Mouse (Mus musculus) cerebellum, postnatal 14 days (tissue): ENCODE measurements around the gene Katnal1.
A peak's percentile ranks its signal among the peaks of the same experiment; 100 is the strongest.

Source experiments
- DNase-seq, 2 experiments: peaks; one replicate each; pipeline ENCODE4 v3.0.0; 2021; ENCODE audit warnings: mixed read lengths in 2 of 2

Gene Katnal1

DNA sequence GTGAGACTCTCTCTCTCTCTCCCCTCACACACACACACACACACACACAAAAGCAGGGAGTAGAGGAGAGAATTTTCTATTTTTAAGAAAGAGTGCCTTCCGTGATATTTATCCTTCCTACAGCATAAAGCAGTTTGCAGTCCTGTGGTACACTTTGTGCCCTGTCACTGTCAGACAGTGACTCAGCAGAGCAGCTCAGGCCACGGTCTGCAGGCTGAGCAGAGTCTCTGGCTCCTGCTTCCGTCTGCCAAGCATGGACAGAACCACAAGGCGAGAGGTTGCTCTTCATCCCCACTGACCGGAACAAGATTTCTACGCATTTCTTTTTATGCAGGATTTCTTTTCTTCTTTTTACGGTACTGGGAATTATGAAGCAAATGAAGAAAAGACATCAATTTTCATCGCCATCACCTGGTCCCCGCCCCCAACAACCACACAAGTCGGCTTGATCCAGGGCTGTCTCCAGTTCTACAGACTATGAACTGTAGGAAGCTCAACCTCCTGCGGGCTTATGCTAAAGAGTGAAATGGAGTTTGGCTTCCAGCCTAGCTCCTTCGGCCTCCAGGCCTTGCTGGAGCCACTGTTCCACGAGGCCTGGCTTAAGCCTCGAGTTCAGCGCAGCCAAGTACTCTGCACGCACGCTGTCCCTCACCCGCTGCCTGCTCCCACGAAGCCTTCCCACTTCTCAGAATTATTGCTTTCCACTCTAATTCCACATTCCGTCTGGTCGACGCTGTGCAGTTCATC, 25.4 kb upstream of the Katnal1 start:
- DNase-seq = peak; percentile 52 to 67

GRCm38 (mm10) chr5:148953098-148953497, 24.0 kb upstream of the Katnal1 start:
- peak in 1 of 2 experiments; percentile 54 for DNase-seq

- peak; percentile 40 to 76 for DNase-seq
These were observed 23.3 kb upstream of the Katnal1 start for GRCm38 (mm10) chr5:148952419-148952818.

DNA sequence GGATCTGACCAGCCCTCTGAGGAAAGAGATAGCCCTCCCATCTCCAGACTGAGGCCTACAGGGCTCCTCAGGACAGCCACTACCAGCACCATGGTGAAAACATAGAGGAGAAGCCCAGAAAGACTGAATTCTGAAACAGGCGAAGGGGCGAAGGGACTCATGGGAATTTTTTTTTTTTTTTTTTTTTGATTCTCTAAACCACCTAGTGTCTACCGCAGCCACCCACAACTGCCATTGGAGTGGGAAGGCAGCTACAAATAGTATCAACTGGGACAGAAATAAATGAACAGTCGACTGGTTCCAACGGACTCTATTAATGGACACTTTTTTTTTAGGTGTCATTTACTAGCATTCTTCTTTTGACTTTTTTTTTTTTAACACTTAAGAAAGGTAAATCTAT, 22.2 kb upstream of the Katnal1 start:
- no peak for DNase-seq

GRCm38 (mm10) chr5:148950064-148950463, 20.9 kb upstream of the Katnal1 start:
- DNase-seq = no peak

GRCm38 (mm10) chr5:148948577-148948976, 19.5 kb upstream of the Katnal1 start:
- DNase-seq = no peak

DNA sequence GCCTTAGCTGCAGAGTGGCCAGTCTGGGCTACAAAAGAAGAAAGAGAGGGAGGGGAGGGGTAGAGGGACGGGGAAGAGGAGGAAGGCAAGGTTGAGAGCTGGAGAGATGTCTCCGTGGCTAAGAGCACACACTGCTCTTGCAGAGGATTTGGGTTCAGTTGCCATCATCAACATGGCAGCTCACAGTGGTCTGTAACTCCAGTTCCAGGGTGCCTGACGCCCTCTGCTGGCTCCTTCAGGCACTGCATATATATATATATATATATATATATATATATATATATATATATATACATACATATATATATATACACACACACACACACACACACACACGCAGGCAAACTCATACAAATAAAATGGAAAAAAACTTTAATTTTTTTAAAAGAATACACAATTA, 18.3 kb upstream of the Katnal1 start:
- DNase-seq = no peak

- peak in 1 of 2 experiments; percentile 63 for DNase-seq
These were observed 17.7 kb upstream of the Katnal1 start for GRCm38 (mm10) chr5:148946787-148947186.

- DNase-seq = no peak
These were observed 16.6 kb upstream of the Katnal1 start for GRCm38 (mm10) chr5:148945735-148946134.

DNA sequence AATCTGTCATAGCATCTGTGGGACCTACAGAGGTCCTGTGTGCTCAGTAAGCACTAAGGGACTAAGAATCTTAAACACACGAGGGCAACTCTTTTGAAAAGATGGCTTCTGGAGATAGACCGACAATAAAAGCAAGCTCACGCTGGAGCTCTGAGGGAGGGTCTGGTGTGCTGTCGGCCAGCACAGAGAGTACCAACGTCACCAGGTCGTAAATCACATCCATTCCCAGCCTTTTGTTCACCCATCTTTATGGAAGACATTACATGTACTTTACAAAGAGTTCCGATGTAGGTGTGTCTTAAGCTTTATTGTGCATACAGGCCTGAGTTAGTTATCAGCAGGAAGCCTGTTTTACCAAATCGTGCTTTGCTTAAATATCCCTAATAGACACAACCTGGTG, 14.9 kb upstream of the Katnal1 start:
- no peak for DNase-seq

DNA sequence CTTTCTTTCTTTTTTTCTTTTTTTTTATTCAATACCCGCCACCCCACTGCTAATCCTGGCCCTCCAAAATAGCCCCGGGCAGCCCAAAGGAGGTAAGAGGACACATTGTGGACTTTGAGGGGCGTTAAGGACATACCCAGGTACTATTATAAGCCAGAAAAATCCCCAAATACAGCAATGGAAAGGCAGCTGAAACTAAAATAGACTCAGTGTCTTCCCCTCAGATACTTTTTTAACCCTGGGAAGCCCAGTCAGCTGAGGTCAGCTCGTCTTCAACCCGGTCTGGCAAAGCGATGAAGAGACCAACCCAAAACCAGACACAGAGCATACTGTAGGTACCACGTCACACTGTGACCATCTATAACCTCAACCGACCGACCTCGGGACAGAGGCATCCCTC, 14.3 kb upstream of the Katnal1 start:
- DNase-seq = no peak

GRCm38 (mm10) chr5:148942957-148943356, 13.8 kb upstream of the Katnal1 start:
- DNase-seq = no peak

- DNase-seq = peak in 1 of 2 experiments; percentile 60
These were observed 13.2 kb upstream of the Katnal1 start for GRCm38 (mm10) chr5:148942305-148942704.

DNA sequence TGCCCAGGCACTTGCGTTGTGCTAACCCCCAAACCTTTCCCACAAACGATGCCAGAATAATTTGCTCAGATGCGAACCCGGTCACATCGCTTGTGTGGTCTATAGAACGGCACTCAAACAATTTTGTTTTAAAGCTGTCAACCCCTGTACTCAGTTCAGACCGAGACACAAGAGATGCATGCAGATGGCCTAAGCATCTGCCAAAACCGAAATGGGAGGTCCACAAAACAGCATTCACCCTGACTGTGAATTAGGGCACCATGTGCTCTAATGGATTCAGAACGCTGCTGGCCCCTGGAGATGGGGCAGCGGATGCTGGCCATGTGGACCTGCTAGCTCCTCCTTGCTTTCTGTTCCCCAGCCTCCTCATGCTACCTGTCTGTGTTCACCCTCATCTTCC, 12.7 kb upstream of the Katnal1 start:
- DNase-seq = no peak

DNA sequence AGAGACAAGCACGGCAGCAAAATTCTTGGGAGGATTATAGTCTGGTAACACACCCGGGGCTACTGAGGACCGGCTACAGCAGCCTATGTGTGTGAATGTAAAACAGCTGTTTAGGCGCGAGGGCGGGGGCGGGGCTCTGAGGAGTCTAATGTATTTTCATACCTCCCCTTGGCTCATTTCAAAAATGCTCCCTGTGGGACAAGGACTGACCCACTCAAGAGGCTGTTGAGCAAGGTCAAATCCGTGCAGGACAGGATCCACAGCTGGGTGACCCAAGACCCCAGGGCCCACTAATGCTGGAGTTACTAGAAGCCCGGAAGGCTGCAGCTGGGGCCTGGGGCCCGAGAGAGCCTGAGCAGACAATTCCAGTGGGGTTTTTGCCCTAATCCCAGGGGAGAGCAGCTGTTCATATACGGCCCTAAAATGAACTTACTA, 10.8 kb upstream of the Katnal1 start:
- no peak for DNase-seq

DNA sequence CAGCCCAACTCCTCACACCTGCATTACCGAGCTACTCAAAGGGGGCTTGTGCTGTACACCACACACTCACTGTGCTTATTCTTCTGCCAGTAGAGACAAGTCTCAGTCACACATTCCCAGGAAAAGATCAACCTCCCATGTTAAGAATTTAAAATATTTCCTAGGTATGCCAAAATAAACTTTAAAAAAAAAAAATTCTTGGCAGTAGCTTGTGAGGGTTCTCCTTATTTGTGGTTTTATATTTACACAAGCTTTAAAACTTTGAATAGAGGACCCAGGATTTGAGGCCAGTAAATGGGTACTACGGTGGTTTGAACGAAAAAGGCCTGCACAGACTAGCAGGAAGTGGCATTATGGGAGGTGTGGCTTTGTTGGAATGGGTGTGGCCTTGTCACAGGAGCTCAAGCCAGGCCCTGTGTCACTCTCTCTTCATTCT, 7.4 kb upstream of the Katnal1 start:
- no peak for DNase-seq

DNA sequence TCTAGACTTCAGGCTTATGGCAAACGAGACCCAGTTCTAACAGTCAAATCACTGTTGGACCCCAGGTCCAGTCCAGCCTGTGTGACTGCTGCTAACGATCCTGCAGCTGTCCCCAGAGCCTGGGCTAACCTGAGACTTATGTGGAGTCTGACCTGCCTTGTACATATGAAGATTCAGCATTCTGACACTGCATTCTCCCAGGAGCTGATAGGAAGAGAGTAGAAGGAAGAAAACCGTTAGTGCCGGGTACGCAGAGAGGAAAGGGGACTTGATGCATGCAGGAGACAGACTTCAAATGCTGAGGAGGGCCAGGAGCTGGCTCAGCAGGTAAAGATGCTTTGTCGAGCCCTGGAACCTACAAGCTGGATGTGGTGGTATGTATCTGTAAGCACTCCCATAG, 6.8 kb upstream of the Katnal1 start:
- no peak for DNase-seq

DNA sequence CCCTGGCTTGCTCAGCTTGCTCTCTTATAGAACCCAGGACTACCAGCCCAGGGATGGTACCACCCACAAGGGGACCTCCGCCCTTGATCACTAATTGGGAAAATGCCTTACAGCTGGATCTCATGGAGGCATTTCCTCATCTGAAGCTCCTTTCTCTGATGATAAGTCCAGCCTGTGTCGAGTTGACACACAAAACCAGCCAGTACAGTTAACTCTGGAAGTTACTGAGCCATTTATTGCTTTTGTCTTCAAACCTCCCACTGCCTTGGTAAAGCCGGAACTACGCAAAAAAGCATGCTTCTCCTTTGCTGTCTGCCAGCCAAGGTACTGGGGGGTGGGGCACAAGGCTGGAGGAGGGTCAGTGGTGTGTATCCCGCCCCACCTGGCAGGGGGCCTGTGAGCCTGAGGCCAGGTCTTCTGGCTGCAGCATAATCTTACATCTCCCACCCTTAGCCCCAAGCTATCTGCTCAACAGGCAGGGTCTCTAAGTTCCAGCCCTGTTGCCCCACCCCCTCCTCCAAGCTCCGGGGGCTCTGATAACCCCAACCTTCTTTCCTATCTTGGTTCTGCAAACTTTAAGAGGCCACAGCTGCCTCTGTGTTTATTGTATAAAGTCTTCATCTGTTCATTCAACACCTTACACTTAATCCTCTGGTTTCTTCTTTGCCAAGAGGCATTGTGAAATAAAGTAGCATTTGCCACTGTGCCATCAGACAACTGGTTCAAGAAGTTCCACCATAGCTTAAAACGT, 6.1 kb upstream of the Katnal1 start:
- DNase-seq = no peak

- no peak for DNase-seq
These were observed 5.3 kb upstream of the Katnal1 start for GRCm38 (mm10) chr5:148934457-148934856.

DNA sequence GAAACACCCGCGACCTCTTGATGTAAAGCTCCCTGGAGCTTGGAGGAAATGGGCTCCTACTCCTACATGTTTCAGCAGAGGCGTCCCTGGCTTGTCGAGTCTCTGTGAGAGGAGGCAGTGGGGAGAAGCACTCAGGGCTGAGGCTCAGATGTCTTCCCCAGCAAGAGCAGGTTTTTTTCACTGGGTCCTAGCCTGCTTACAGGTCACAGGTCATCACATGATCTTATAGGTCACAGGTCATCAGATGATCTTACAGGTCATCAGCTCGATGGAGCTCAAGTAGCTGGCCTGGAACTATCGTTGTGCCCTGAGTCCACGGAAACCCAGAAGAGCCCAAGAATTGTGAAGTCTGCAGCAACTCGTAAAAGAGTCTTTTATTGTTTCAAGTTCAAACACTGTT, 4.6 kb upstream of the Katnal1 start:
- DNase-seq = no peak

DNA sequence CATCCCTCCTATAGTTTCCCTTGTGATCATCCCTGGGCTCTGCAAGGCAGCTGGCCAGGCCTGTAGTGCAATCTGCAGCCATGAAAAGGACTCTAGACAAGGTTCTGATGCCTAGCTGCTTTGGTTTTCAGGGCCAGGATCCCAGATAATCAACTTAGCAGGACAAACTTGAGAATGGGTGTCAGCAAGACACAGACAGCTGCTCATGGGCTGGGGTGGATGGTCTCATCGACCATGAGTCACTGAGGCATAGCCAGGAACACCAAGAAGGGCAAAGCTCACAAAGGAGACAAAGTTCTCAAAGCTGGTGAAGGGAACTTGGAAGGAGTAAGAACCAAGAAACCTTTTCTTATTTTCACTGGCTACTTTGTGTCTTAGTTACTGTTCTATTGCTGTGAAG, 2.2 kb upstream of the Katnal1 start:
- DNase-seq = no peak

DNA sequence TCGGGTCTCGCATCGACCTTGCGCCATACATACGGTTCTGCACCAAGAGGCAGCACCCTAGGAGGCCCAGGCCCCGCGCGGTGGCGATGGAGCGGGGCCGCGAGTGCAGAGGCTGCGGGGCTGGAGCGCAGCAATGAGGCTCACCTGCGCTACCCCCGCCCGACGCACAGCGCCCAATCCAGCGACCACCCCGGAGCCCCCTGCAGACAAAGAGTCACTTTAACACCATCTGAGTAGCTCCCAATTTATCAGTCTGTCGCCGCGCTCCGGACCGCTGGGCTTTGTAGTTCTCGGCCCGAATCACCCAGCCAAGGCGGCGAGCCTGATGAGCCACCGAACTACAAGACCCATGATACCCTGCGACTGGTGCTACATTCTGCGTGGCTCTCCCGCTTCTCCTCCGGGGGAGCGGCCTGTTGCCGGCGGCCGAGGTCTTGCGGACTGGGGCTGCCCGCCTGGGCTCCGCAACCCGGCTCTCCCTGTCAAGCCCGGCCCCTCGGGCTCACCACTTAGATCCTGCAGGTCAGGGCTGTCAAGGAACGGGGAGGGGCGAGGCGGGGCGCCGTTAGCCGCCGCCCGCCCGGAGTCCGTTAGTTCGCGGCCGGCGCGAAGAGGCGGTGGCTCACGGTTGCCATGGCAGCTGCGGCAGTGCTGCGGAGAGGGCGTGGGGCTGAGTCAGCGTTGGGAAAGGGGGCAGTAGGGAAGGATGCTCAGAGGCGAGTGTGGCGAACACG, 571 bp downstream of the Katnal1 start:
- DNase-seq = peak; percentile 93 to 96

- no peak for DNase-seq
These were observed 1.4 kb downstream of the Katnal1 start for GRCm38 (mm10) chr5:148927717-148928223.
